Mouse (Mus musculus): ENCODE results near the gene Kcnab1. TPM values are rescaled to one million over a fixed set of nuclear protein-coding genes. Genes with fewer than 3 reads are reported as not detected.
A peak's percentile ranks its signal among the peaks of the same experiment; 100 is the strongest.

Kcnab1 gene
- 10 to 100 TPM; 13.1 to 14.6 TPM for total RNA-seq (2021)
- long read RNA-seq, experiment 1, transcript Kcnab1-201 (14 exons, 3,245 nt) = major isoform, 8 of 11 reads
- long read RNA-seq, experiment 1, partial matches to known transcripts = 2 of 11 reads
- long read RNA-seq, experiment 1, other reads (novel, unspliced or antisense) = 1 of 11 reads
- long read RNA-seq, experiment 2, transcript Kcnab1-201 (14 exons, 3,245 nt) = major isoform, 14 of 18 reads
- long read RNA-seq, experiment 2, partial matches to known transcripts = 1 of 18 reads
- long read RNA-seq, experiment 2, other reads (novel, unspliced or antisense) = 3 of 18 reads

GRCm38 (mm10) chr3:65108945-65109921 is at the start of gene Kcnab1:
Kcnab1 (plus strand) TSS chr3:65109384.
- DNase-seq (ENCODE audit: low spot score in 2 of 2) = peak in 1 of 2 experiments; percentile 12

GRCm38 (mm10) chr3:65088295-65088694 is 20.9 kb upstream of the Kcnab1 start:
- no peak for DNase-seq (ENCODE audit: low spot score in 2 of 2)

GRCm38 (mm10) chr3:65104117-65104516 is 5.1 kb upstream of the Kcnab1 start:
- DNase-seq (ENCODE audit: low spot score in 2 of 2) = no peak

- no peak for DNase-seq (ENCODE audit: low spot score in 2 of 2)
Measured at GRCm38 (mm10) chr3:65110190-65110589, 1.0 kb downstream of the Kcnab1 start.

- no peak for DNase-seq (ENCODE audit: low spot score in 2 of 2)
Measured at GRCm38 (mm10) chr3:65111176-65111575, 2.0 kb downstream of the Kcnab1 start.

GRCm38 (mm10) chr3:65115164-65115563 is 6.0 kb downstream of the Kcnab1 start:
- no peak for DNase-seq (ENCODE audit: low spot score in 2 of 2)

GRCm38 (mm10) chr3:65116958-65117357 is 7.8 kb downstream of the Kcnab1 start:
- DNase-seq (ENCODE audit: low spot score in 2 of 2) = no peak

GRCm38 (mm10) chr3:65117365-65117764 is 8.2 kb downstream of the Kcnab1 start:
- no peak for DNase-seq (ENCODE audit: low spot score in 2 of 2)

GRCm38 (mm10) chr3:65124975-65125374 is 15.8 kb downstream of the Kcnab1 start:
- DNase-seq (ENCODE audit: low spot score in 2 of 2) = no peak

GRCm38 (mm10) chr3:65129625-65130024 is 20.4 kb downstream of the Kcnab1 start:
- no peak for DNase-seq (ENCODE audit: low spot score in 2 of 2)

GRCm38 (mm10) chr3:65134931-65135330 is 25.7 kb downstream of the Kcnab1 start:
- DNase-seq (ENCODE audit: low spot score in 2 of 2) = no peak

GRCm38 (mm10) chr3:65136897-65137296 is 27.7 kb downstream of the Kcnab1 start:
- no peak for DNase-seq (ENCODE audit: low spot score in 2 of 2)

GRCm38 (mm10) chr3:65138739-65139138 is 29.6 kb downstream of the Kcnab1 start:
- DNase-seq (ENCODE audit: low spot score in 2 of 2) = no peak

GRCm38 (mm10) chr3:65145152-65145551 is 36.0 kb downstream of the Kcnab1 start:
- no peak for DNase-seq (ENCODE audit: low spot score in 2 of 2)

GRCm38 (mm10) chr3:65151808-65152207 is 42.6 kb downstream of the Kcnab1 start:
- no peak for DNase-seq (ENCODE audit: low spot score in 2 of 2)

GRCm38 (mm10) chr3:65172964-65173363 is 63.8 kb downstream of the Kcnab1 start:
- DNase-seq (ENCODE audit: low spot score in 2 of 2) = no peak

GRCm38 (mm10) chr3:65174564-65174963 is 65.4 kb downstream of the Kcnab1 start:
- DNase-seq (ENCODE audit: low spot score in 2 of 2) = no peak

- no peak for DNase-seq (ENCODE audit: low spot score in 2 of 2)
Measured at GRCm38 (mm10) chr3:65175819-65176218, 66.6 kb downstream of the Kcnab1 start.

- DNase-seq (ENCODE audit: low spot score in 2 of 2) = no peak
Measured at GRCm38 (mm10) chr3:65176846-65177245, 67.7 kb downstream of the Kcnab1 start.

- DNase-seq (ENCODE audit: low spot score in 2 of 2) = no peak
Measured at GRCm38 (mm10) chr3:65187833-65188698, 78.9 kb downstream of the Kcnab1 start.

- DNase-seq (ENCODE audit: low spot score in 2 of 2) = no peak
Measured at GRCm38 (mm10) chr3:65200611-65201010, 91.4 kb downstream of the Kcnab1 start.
